Mouse (Mus musculus): ENCODE results near the gene Pgm3.

- no peak for TF ChIP-seq CTCF (conservative IDR thresholded peaks at IDR 0.05; ENCODE audit: low read length)
- no peak for TF ChIP-seq NANOG (IDR thresholded peaks at IDR 0.05; ENCODE audit: borderline replicate concordance, low read length)
- no peak for TF ChIP-seq POU5F1 (IDR thresholded peaks at IDR 0.05; ENCODE audit: borderline replicate concordance, low read length)
Observed at GRCm38 (mm10) chr9:86569314-86569910, 2.2 kb downstream of the Pgm3 start.

Data from E14TG2a.4 (cell line).